13 mouse cellular contexts compared by ENCODE assay signal in genomic region chrX:162622091-162622437, GRCm38 (mm10).
"Had no signal": no experiment of that assay in that cellular context is flagged by ENCODE, and none has a peak within 500 bp of the region (broad histone marks: within the 10 kb centered on the region; RNA-seq: fewer than 3 reads in every experiment).

No protein-coding gene starts in this region.

- H3K9me3 ChIP-seq: limb, embryonic 12.5 days; liver, embryonic 13.5 days; lung, embryonic 15.5 days; megakaryocyte, embryonic 14.5 days; neural tube, embryonic 15.5 days had no signal

- H3K4me2 ChIP-seq: limb, embryonic 12.5 days; liver, embryonic 13.5 days; lung, embryonic 15.5 days; neural tube, embryonic 15.5 days had no signal

- DNase-seq: kidney, postnatal 25 days; liver; liver, embryonic 13.5 days; liver, postnatal 0 days; lung, postnatal 14 days; right cerebral cortex, postnatal 25 days; thymus, postnatal 36 days had no signal

- H3K27me3 ChIP-seq: liver, embryonic 13.5 days; lung, embryonic 15.5 days; neural tube, embryonic 15.5 days had no signal

- H3K27ac ChIP-seq: limb, embryonic 12.5 days; liver, embryonic 13.5 days; lung, embryonic 15.5 days; macrophage; neural tube, embryonic 15.5 days had no signal

- H3K4me1 ChIP-seq: limb, embryonic 12.5 days; liver, embryonic 13.5 days; lung, embryonic 15.5 days; megakaryocyte, embryonic 14.5 days; neural tube, embryonic 15.5 days had no signal

- ATAC-seq: liver, postnatal 0 days had no signal

- H3K9ac ChIP-seq: limb, embryonic 12.5 days; liver, embryonic 13.5 days; liver, postnatal 0 days; lung, embryonic 15.5 days; neural tube, embryonic 15.5 days had no signal

- H3K36me3 ChIP-seq: limb, embryonic 12.5 days; liver, embryonic 13.5 days; lung, embryonic 15.5 days; neural tube, embryonic 15.5 days had no signal

- H3K4me3 ChIP-seq: limb, embryonic 12.5 days; liver, embryonic 13.5 days; lung, embryonic 15.5 days; megakaryocyte, embryonic 14.5 days; myocyte; neural tube, embryonic 15.5 days had no signal
